Mouse (Mus musculus): ENCODE data around the gene Rab31.

DNA sequence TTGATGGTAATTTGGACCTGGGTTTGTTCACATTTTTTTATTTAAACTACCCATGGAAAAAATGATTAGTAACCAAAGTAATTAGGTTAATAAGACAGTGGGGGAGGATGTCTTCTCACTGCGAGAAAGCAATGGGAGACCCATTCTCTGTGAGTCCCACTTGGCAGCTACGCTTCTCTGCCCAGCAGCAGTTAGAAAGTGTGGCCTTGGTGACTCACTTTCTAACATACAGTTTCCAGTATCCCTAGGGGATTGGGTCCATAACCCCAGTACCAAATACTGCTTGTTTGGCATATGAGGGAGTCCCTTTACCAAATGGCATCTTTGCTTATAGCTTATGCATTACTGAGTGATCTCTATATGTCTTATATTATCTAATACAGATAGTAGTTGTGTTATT is 18.6 kb upstream of the Rab31 start:
- TF ChIP-seq ZNF384 (IDR thresholded peaks at IDR 0.05; ENCODE audit: low read depth, low read length) (no peak), CHD2 (IDR thresholded peaks at IDR 0.05; ENCODE audit: low read depth, low read length) (no peak), HCFC1 (IDR thresholded peaks at IDR 0.05; ENCODE audit: borderline replicate concordance, insufficient read depth, low read length) (no peak)

Data from ES-E14 (cell line).